Comparison of ENCODE assay signal across 26 mouse cellular contexts in genomic region chr5:128636648-128637047, GRCm38 (mm10). TPM values are rescaled to one million over a fixed set of nuclear protein-coding genes. Genes with fewer than 3 reads are reported as not detected.
DNase-seq lines count a peak whose midpoint lies in the region; ATAC-seq and TF ChIP-seq lines count a peak whose summit lies in the region.
"Had no signal": no experiment of that assay in that cellular context is flagged by ENCODE, and none has a peak within 500 bp of the region (broad histone marks: within the 10 kb centered on the region; RNA-seq: fewer than 3 reads in every experiment).

No protein-coding gene starts in this region.

- peaks cover 40% of the 10 kb centered on the region for H3K4me1 ChIP-seq in embryonic facial prominence, embryonic 10.5 days
- no peaks in the 10 kb centered on the region; the same call in 1 of the 2 replicates for H3K4me1 ChIP-seq in embryonic facial prominence, embryonic 14.5 days (ENCODE audit: control insufficient read depth, insufficient read depth, low read length)
- H3K4me1 ChIP-seq in limb, embryonic 14.5 days (ENCODE audit: control insufficient read depth, insufficient read depth, low read length) = peaks cover 4% of the 10 kb centered on the region; the same call in 1 of the 2 replicates
- H3K4me1 ChIP-seq: heart, embryonic 13.5 days; midbrain, embryonic 12.5 days; neural tube, embryonic 13.5 days; stomach, embryonic 15.5 days had no signal

- H3K36me3 ChIP-seq in embryonic facial prominence, embryonic 10.5 days (replicated peaks) = no peaks in the 10 kb centered on the region
- no peaks in the 10 kb centered on the region for H3K36me3 ChIP-seq in embryonic facial prominence, embryonic 14.5 days (ENCODE audit: control insufficient read depth, insufficient read depth, low read length)
- no peaks in the 10 kb centered on the region for H3K36me3 ChIP-seq in limb, embryonic 14.5 days (ENCODE audit: control insufficient read depth, insufficient read depth, low read length)
- H3K36me3 ChIP-seq: forebrain, embryonic 10.5 days; G1E; heart, embryonic 13.5 days; hindbrain, embryonic 12.5 days; midbrain, embryonic 12.5 days; neural tube, embryonic 13.5 days; stomach, embryonic 15.5 days had no signal

- H3K4me2 ChIP-seq in embryonic facial prominence, embryonic 14.5 days (ENCODE audit: low read depth, low read length) = peak overlapping the region; percentile 47
- H3K4me2 ChIP-seq in limb, embryonic 14.5 days (replicated peaks; ENCODE audit: low read depth, low read length, severe bottlenecking) = peak overlapping the region; percentile 23
- H3K4me2 ChIP-seq: heart, embryonic 13.5 days; hindbrain, embryonic 12.5 days; lung, embryonic 14.5 days; midbrain, embryonic 12.5 days; neural tube, embryonic 13.5 days; stomach, embryonic 15.5 days had no signal

- WGBS in embryonic facial prominence, embryonic 10.5 days = 80% methylated on average over 9 of the region's 9 CpGs
- WGBS in embryonic facial prominence, embryonic 14.5 days = 48% methylated on average over 9 of the region's 9 CpGs
- 56% methylated on average over 9 of the region's 9 CpGs for WGBS in limb, embryonic 14.5 days

- H3K27ac ChIP-seq in embryonic facial prominence, embryonic 10.5 days (replicated peaks) = peak overlapping the region; percentile 81
- H3K27ac ChIP-seq in embryonic facial prominence, embryonic 14.5 days (replicated peaks; ENCODE audit: low read depth, low read length) = peak overlapping the region; percentile 74
- no peak overlapping the region for H3K27ac ChIP-seq in limb, embryonic 14.5 days (replicated peaks; ENCODE audit: low read depth, low read length)
- H3K27ac ChIP-seq: heart, adult 2 months; heart, embryonic 13.5 days; hindbrain, embryonic 12.5 days; liver, embryonic 14.5 days; midbrain, embryonic 12.5 days; neural tube, embryonic 13.5 days; stomach, embryonic 15.5 days had no signal

- DNase-seq in embryonic facial prominence, embryonic 10.5 days (ENCODE audit: low spot score) = no peak
- DNase-seq in embryonic facial prominence, embryonic 14.5 days (ENCODE audit: low spot score) = peak; percentile 71
- DNase-seq in limb, embryonic 14.5 days (ENCODE audit: low spot score) = no peak
- DNase-seq in thymus, postnatal 25 days = peak; percentile 53
- DNase-seq in right cerebral cortex, adult 2 months (ENCODE audit: low spot score in 2 of 2) = no peak
- no peak for DNase-seq in kidney, adult 18-20 months
- no peak for DNase-seq in kidney, postnatal 4 days
- DNase-seq: adrenal gland, postnatal 36 days; cerebellum, adult 11 months; cerebellum, adult 9-11 months; gastrocnemius, postnatal 25 days; heart, adult 2 months; heart, postnatal 14 days; left cerebral cortex, postnatal 4 days; lung, embryonic 14.5 days had no signal

- ATAC-seq in embryonic facial prominence, embryonic 14.5 days (ENCODE audit: low read depth) = peak; percentile 60; the same call in 1 of the 2 replicates
- ATAC-seq in limb, embryonic 14.5 days (ENCODE audit: low FRiP score, low read depth) = peak; percentile 26; the same call in 1 of the 2 replicates
- ATAC-seq: intestine, postnatal 0 days; Patski had no signal

- H3K27me3 ChIP-seq in embryonic facial prominence, embryonic 10.5 days (replicated peaks; ENCODE audit: low read depth, poor library complexity, severe bottlenecking) = no peaks in the 10 kb centered on the region
- H3K27me3 ChIP-seq in embryonic facial prominence, embryonic 14.5 days (replicated peaks; ENCODE audit: control insufficient read depth, insufficient read depth, low read length) = no peaks in the 10 kb centered on the region
- H3K27me3 ChIP-seq in limb, embryonic 14.5 days (ENCODE audit: control insufficient read depth, insufficient read depth, low read length) = no peaks in the 10 kb centered on the region
- H3K27me3 ChIP-seq: CH12.LX; heart, embryonic 13.5 days; hindbrain, embryonic 12.5 days; midbrain, embryonic 12.5 days; neural tube, embryonic 13.5 days; Patski; stomach, embryonic 15.5 days had no signal

- 0 out of 2 replicates have a peak overlapping the region, but pooled peaks have one; percentile 16 for H3K9ac ChIP-seq in embryonic facial prominence, embryonic 14.5 days (ENCODE audit: low read depth, low read length)
- H3K9ac ChIP-seq in limb, embryonic 14.5 days (ENCODE audit: low read depth, low read length, severe bottlenecking) = no peak overlapping the region
- H3K9ac ChIP-seq: heart, embryonic 13.5 days; hindbrain, embryonic 12.5 days; liver, embryonic 14.5 days; lung, embryonic 14.5 days; midbrain, embryonic 12.5 days; neural tube, embryonic 13.5 days; stomach, embryonic 15.5 days had no signal

- no peak for TF ChIP-seq POLR2A in limb, embryonic 14.5 days (IDR thresholded peaks at IDR 0.05; ENCODE audit: borderline replicate concordance, extremely low read depth, insufficient read depth, insufficient read length)

- H3K9me3 ChIP-seq in embryonic facial prominence, embryonic 10.5 days = no peaks in the 10 kb centered on the region
- H3K9me3 ChIP-seq in embryonic facial prominence, embryonic 14.5 days (ENCODE audit: control insufficient read depth, low read length) = no peaks in the 10 kb centered on the region
- no peaks in the 10 kb centered on the region for H3K9me3 ChIP-seq in limb, embryonic 14.5 days (ENCODE audit: control insufficient read depth, low read length)
- H3K9me3 ChIP-seq: forebrain, embryonic 10.5 days; heart, embryonic 13.5 days; hindbrain, embryonic 12.5 days; midbrain, embryonic 12.5 days; neural tube, embryonic 13.5 days; stomach, embryonic 15.5 days had no signal

- no peak overlapping the region for H3K4me3 ChIP-seq in embryonic facial prominence, embryonic 10.5 days
- H3K4me3 ChIP-seq in embryonic facial prominence, embryonic 14.5 days (ENCODE audit: low read depth, low read length) = peak overlapping the region; percentile 26
- H3K4me3 ChIP-seq in limb, embryonic 14.5 days (replicated peaks; ENCODE audit: low read length) = no peak overlapping the region; the same call in 1 of the 2 replicates
- H3K4me3 ChIP-seq: forebrain, embryonic 10.5 days; heart, adult 2 months; heart, embryonic 13.5 days; hindbrain, embryonic 12.5 days; midbrain, embryonic 12.5 days; neural tube, embryonic 13.5 days; stomach, embryonic 15.5 days had no signal

RNA-seq across cellular contexts. Expression of gene Fzd10, which starts 36.0 kb away (rescaled TPM):
- 3.1 and 4.3 TPM in 2 replicates for polyA plus RNA-seq in embryonic facial prominence, embryonic 10.5 days (2016; fragmentation: Nextera tagmentation; extraction: Ambion mirVana)
- polyA plus RNA-seq in embryonic facial prominence, embryonic 14.5 days (2014; fragmentation: Nextera tagmentation; extraction: Ambion mirVana) = 4.7 and 7.6 TPM in 2 replicates
- 23.1 and 26.3 TPM in 2 replicates for polyA plus RNA-seq in limb, embryonic 14.5 days (2012; rRNA removed)
- polyA plus RNA-seq in limb, embryonic 14.5 days (2014; fragmentation: Nextera tagmentation; extraction: Ambion mirVana) = 11.3 and 12.5 TPM in 2 replicates
- polyA plus RNA-seq: G1E, Patski had no signal

Comparison
In these comparisons a context has a peak if more than half of its experiments do, and no peak if none do; other contexts are left out.
1. DNase-seq: peak in embryonic facial prominence, embryonic 14.5 days (single experiment) and thymus, postnatal 25 days (single experiment); none in embryonic facial prominence, embryonic 10.5 days (single experiment), limb, embryonic 14.5 days (single experiment), right cerebral cortex, adult 2 months (0 of 2), kidney, adult 18-20 months (single experiment) and kidney, postnatal 4 days (0 of 2).